Mouse (Mus musculus) lung, embryonic 14.5 days (tissue): ENCODE results near the gene Rps27l. TPM values are rescaled to one million over a fixed set of nuclear protein-coding genes. Genes with fewer than 3 reads are reported as not detected.

Experiments used
- ATAC-seq: fragments of 200-750 bp; cut with Nextera tagmentation; 2 replicates; pipeline ENCODE4 v1.8.0; 2017; ENCODE audit warnings: mild to moderate bottlenecking, moderate TSS enrichment, moderate library complexity; ENCODE audit not compliant: insufficient read depth
- DNase-seq: peaks from one replicate; pipeline ENCODE4 v3.0.0-alpha.2; 2015
- H3K27ac ChIP-seq: fragments of 300-500 bp; sonication (generic); 2 replicates; pipeline ENCODE4 v1.5.1; 2014; ENCODE audit warnings: low read depth, mild to moderate bottlenecking, moderate library complexity
- H3K27me3 ChIP-seq: fragments of 300-500 bp; sonication (generic); 2 replicates; pipeline ENCODE4 v1.6.1; 2014; ENCODE audit warnings: low read length, control low read depth; ENCODE audit not compliant: insufficient read depth
- H3K36me3 ChIP-seq: fragments of 300-500 bp; sonication (generic); 2 replicates; pipeline ENCODE4 v1.6.1; 2014; ENCODE audit warnings: control low read depth; ENCODE audit not compliant: insufficient read depth
- H3K4me1 ChIP-seq: fragments of 300-500 bp; sonication (generic); 2 replicates; pipeline ENCODE4 v1.6.1; 2014; ENCODE audit warnings: antibody characterized with exemption, control low read depth; ENCODE audit not compliant: insufficient read depth
- H3K4me2 ChIP-seq: fragments of 300-500 bp; sonication (generic); 2 replicates; pipeline ENCODE4 v1.6.1; 2014; ENCODE audit warnings: mild to moderate bottlenecking
- H3K4me3 ChIP-seq: fragments of 300-500 bp; sonication (generic); 2 replicates; pipeline ENCODE4 v1.5.1; 2014; ENCODE audit warnings: low read depth, low read length
- H3K9ac ChIP-seq: fragments of 300-500 bp; sonication (generic); 2 replicates; pipeline ENCODE4 v1.6.1; 2014
- H3K9me3 ChIP-seq: fragments of 300-500 bp; sonication (generic); 2 replicates; pipeline ENCODE4 v1.6.1; 2016; ENCODE audit warnings: low read depth, low read length, control low read depth
- CTCF ChIP-seq: IDR thresholded peaks from 2 replicates; pipeline ENCODE4 v1.5.1; 2016; ENCODE audit warnings: antibody characterized with exemption, low read depth
- WGBS: fragments of 180-500 bp; shearing (Covaris S2); extraction: QIAGEN DNeasy Blood & Tissue Kit; methylation state at CpG from one replicate; pipeline ENCODE4 v1.1.7; 2014; 5-methylcytosine and 5-hydroxymethylcytosine counted together
- polyA plus RNA-seq: library from polyadenylated mRNA; unstranded; fragments of >200 nt; fragmentation: Nextera tagmentation; extraction: Ambion mirVana; gene quantifications from 2 replicates; pipeline ENCODE4 v1.2.1, GENCODE M21; 2014

Rps27l gene
- 656 and 719 TPM in 2 replicates for polyA plus RNA-seq

DNA sequence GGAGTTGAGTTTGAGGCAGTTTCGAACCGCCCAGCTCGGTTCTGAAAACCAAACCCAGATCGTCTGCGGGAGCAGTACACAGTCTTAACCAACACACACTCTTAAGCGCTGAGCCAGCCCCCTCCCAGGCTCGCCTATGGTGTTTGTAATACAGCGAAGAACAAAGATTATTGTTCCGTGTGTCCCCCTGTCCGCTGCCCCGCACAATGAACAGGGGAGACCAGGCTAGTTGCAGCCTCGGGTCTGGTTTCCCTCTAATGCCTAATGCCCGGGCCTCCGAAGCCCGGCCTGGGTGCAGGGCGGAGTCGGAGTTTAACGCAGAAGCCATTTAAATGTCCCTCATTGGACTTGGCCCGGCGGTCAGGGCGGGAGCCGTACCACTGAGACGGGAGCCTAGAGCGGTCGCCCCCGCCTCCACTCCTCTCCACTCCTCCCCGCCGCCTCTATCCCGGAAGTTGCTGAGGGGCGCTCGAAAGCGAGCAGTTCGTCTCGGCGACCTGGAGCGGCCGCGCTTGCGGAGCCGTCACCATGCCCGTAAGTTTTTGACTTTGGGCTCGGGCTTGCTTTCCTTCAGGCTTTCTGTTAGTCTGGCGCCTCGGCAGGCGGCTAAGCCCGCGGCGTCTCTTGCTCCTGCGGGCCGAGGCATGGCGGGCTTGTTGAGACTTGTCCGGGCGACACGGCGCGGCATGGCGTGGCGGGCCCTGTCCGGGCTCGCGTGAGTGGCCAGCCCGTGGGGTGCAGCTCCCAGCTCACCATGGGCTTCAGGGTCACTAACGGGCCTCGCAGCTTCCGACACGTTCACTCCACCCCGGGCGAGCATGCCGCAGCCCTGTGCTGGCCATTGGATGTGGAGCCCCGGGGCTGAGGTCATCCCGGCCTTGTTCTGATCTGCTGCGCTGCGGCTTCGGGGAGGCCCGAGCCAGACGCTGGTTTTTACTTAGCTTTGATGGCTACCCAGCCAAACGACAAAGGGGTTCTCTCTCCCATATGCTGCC, at the start of gene Rps27l:
Rps27l (plus strand) TSS at position 440 of the 995 bp plus-strand sequence.
- under 1% methylated on average over 76 of the region's 77 CpGs for WGBS
- peaks cover 6% of the 10 kb centered on the region for H3K4me1 ChIP-seq
- H3K4me3 ChIP-seq: peak within 1 kb of the TSS; percentile 94
- peak within 1 kb of the TSS; percentile 81 for H3K4me2 ChIP-seq
- peak within 1 kb of the TSS; percentile 93 for H3K9ac ChIP-seq
- no peaks in the 10 kb centered on the region for H3K9me3 ChIP-seq
- peak within 1 kb of the TSS; percentile 96 for H3K27ac ChIP-seq
- DNase-seq: peak; percentile 97
- peaks cover 17% of the 10 kb centered on the region for H3K36me3 ChIP-seq
- TF ChIP-seq CTCF: no peak
- H3K27me3 ChIP-seq: no peaks in the 10 kb centered on the region
- peak; percentile 100 for ATAC-seq

GRCm38 (mm10) chr9:66896951-66897350, 48.9 kb upstream of the Rps27l start:
- Histone ChIP-seq H3K27ac (no peak overlapping the region; the same call in 1 of the 2 replicates), H3K4me1 (no peaks in the 10 kb centered on the region), H3K36me3 (no peaks in the 10 kb centered on the region), H3K27me3 (no peaks in the 10 kb centered on the region), H3K4me3 (no peak overlapping the region), H3K9me3 (no peaks in the 10 kb centered on the region), H3K4me2 (no peak overlapping the region), H3K9ac (no peak overlapping the region)
- no peak for ATAC-seq
- TF ChIP-seq CTCF: no peak
- DNase-seq: no peak
- WGBS: 60% methylated on average over 6 of the region's 6 CpGs

DNA sequence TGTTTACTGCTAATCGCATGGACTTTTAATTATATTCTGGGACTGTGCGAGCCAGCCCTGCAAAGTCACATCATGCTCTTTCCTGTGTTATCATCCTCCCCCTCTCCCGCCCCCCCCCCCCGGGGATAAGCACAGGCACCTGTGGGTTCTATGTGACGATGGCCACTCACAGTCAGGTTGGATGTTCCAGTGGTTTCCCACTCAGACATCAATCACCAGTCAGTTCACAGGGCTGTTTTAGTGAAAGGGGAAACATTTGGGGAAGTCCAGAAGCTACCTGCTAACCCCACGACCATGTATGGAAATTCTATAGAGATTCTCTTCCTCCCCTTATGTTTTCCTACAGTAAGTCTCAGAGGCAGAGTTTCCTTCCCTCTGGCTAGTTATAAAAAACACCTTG, 48.0 kb upstream of the Rps27l start:
- DNase-seq: no peak
- no peak for TF ChIP-seq CTCF
- no peaks in the 10 kb centered on the region for H3K4me1 ChIP-seq
- no peak overlapping the region for H3K9ac ChIP-seq
- 74% methylated on average over 6 of the region's 6 CpGs for WGBS
- H3K4me3 ChIP-seq: no peak overlapping the region
- no peaks in the 10 kb centered on the region for H3K9me3 ChIP-seq
- no peak for ATAC-seq
- H3K4me2 ChIP-seq: no peak overlapping the region
- no peaks in the 10 kb centered on the region for H3K27me3 ChIP-seq
- H3K36me3 ChIP-seq: no peaks in the 10 kb centered on the region
- no peak overlapping the region for H3K27ac ChIP-seq

- WGBS: 51% methylated on average over 2 of the region's 2 CpGs
- no peak for DNase-seq
- Histone ChIP-seq H3K4me3 (no peak overlapping the region), H3K4me1 (no peaks in the 10 kb centered on the region), H3K9ac (no peak overlapping the region), H3K27ac (no peak overlapping the region), H3K27me3 (no peaks in the 10 kb centered on the region), H3K36me3 (no peaks in the 10 kb centered on the region), H3K4me2 (no peak overlapping the region), H3K9me3 (no peaks in the 10 kb centered on the region)
- ATAC-seq: no peak
- no peak for TF ChIP-seq CTCF
Measured at GRCm38 (mm10) chr9:66899072-66899471, 46.8 kb upstream of the Rps27l start.

DNA sequence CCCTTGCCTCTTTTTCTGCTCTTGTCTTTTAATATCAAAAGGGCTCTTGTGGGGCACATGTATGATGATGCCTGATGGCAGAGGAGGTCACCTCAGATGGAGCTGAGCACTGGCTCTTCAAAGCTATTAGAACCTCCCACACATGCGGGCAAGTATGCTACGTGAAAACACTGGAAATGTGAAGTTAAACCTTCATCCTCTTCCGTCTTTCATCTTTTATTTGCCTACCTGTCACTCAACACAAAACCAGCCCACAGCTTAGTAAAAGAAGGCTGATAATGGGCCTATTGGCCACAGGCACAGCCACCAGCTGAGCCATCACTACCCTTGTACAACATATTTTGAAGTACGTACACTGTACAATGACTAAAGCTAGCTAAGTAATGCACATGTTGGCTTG, 46.4 kb upstream of the Rps27l start:
- Histone ChIP-seq H3K27ac (no peak overlapping the region), H3K4me1 (no peaks in the 10 kb centered on the region), H3K4me2 (no peak overlapping the region), H3K27me3 (no peaks in the 10 kb centered on the region), H3K36me3 (no peaks in the 10 kb centered on the region), H3K9me3 (no peaks in the 10 kb centered on the region), H3K4me3 (no peak overlapping the region), H3K9ac (no peak overlapping the region)
- WGBS: 55% methylated on average over 4 of the region's 4 CpGs
- DNase-seq (no peak), ATAC-seq (no peak)
- no peak for TF ChIP-seq CTCF

DNA sequence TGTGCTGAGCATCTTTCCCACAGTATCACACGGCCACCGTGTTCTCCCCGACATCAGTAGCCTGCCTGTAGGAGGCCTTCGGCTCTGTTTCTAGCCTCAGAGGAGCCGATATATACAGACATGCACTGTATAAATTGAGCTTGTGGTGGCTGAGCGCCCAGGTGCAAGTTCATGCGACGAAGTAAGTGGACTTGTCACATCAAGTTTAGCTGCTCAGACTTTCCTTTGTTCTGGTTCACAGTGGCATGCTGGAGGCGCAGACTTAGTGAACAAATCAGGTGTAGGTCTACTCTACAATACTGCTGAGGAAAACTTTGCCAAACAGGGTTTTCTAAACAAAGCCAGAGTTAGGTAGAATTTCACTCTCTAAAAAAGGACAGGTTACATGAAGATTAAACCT, 39.9 kb upstream of the Rps27l start:
- Histone ChIP-seq H3K9me3 (no peaks in the 10 kb centered on the region), H3K27ac (no peak overlapping the region), H3K9ac (no peak overlapping the region), H3K4me1 (0 out of 2 replicates have a peak, but pooled peaks cover 3% of the 10 kb centered on the region), H3K4me3 (no peak overlapping the region), H3K27me3 (no peaks in the 10 kb centered on the region), H3K36me3 (no peaks in the 10 kb centered on the region), H3K4me2 (no peak overlapping the region)
- 61% methylated on average over 9 of the region's 9 CpGs for WGBS
- no peak for TF ChIP-seq CTCF
- no peak for ATAC-seq
- no peak for DNase-seq

- Histone ChIP-seq H3K9me3 (no peaks in the 10 kb centered on the region), H3K4me1 (0 out of 2 replicates have a peak, but pooled peaks cover 3% of the 10 kb centered on the region), H3K9ac (no peak overlapping the region), H3K4me2 (no peak overlapping the region), H3K4me3 (no peak overlapping the region), H3K27me3 (no peaks in the 10 kb centered on the region), H3K36me3 (no peaks in the 10 kb centered on the region), H3K27ac (no peak overlapping the region)
- ATAC-seq (no peak), DNase-seq (no peak)
- 87% methylated on average over 8 of the region's 8 CpGs for WGBS
- no peak for TF ChIP-seq CTCF
Measured at GRCm38 (mm10) chr9:66907126-66907525, 38.8 kb upstream of the Rps27l start.
